Mouse (Mus musculus) adrenal gland, adult (tissue): ENCODE measurements around the gene Polg2.
"Not testable (repeated sequence)": the region's sequence is repeated elsewhere in the genome, so short reads cannot be mapped to it uniquely, and the experiment has no call there.

Source experiments
- DNase-seq, 2 experiments: peaks; one replicate each; pipeline ENCODE4 v3.0.0; 2022 to 2023; ENCODE audit warnings: low spot score in 1 of 2; ENCODE audit not compliant: inconsistent age in 2 of 2

Gene Polg2

GRCm38 (mm10) chr11:106728402-106729366, 50.7 kb downstream of the Polg2 start:
- no peak for DNase-seq

- DNase-seq, result no peak
These were observed 51.4 kb downstream of the Polg2 start for GRCm38 (mm10) chr11:106727967-106728366.

- DNase-seq, result not testable (repeated sequence)
These were observed 54.5 kb downstream of the Polg2 start for GRCm38 (mm10) chr11:106724916-106725235.

- no peak for DNase-seq
These were observed 55.0 kb downstream of the Polg2 start for GRCm38 (mm10) chr11:106724176-106724915.

GRCm38 (mm10) chr11:106723611-106724125, 55.7 kb downstream of the Polg2 start:
- no peak for DNase-seq

- DNase-seq, result peak; percentile 64 to 80
These were observed 56.4 kb downstream of the Polg2 start for GRCm38 (mm10) chr11:106722831-106723361.

GRCm38 (mm10) chr11:106720379-106720778, 59.0 kb downstream of the Polg2 start:
- DNase-seq, result no peak
